Mouse (Mus musculus): Measurements from ENCODE around the gene AC124502.3. TPM values are rescaled to one million over a fixed set of nuclear protein-coding genes. Genes with fewer than 3 reads are reported as not detected.
"Not testable (repeated sequence)": the region's sequence is repeated elsewhere in the genome, so short reads cannot be mapped to it uniquely, and the experiment has no call there.

The AC124502.3 gene
- polyA plus RNA-seq, 1 experiment from 2014 or later = 3.6 TPM

GRCm38 (mm10) chr19:5082005-5082404, 43.3 kb downstream of the AC124502.3 start:
- H3K4me3 ChIP-seq = no peak overlapping the region
- H3K27me3 ChIP-seq (replicated peaks) = peaks cover 67% of the 10 kb centered on the region
- ATAC-seq (replicated peaks) = no peak
- H3K9ac ChIP-seq = no peak overlapping the region
- peaks cover 19% of the 10 kb centered on the region for H3K4me1 ChIP-seq
- H3K36me3 ChIP-seq (replicated peaks) = no peaks in the 10 kb centered on the region
- 71% methylated on average over 18 of the region's 18 CpGs for WGBS
- H3K9me3 ChIP-seq = no peaks in the 10 kb centered on the region
- H3K27ac ChIP-seq = no peak overlapping the region
- H3K4me2 ChIP-seq = no peak overlapping the region

- H3K4me2 ChIP-seq = no peak overlapping the region
- peaks cover 24% of the 10 kb centered on the region for H3K4me1 ChIP-seq
- 75% methylated on average over 24 of the region's 24 CpGs for WGBS
- no peaks in the 10 kb centered on the region for H3K9me3 ChIP-seq
- no peak overlapping the region for H3K4me3 ChIP-seq
- no peak overlapping the region for H3K9ac ChIP-seq
- H3K36me3 ChIP-seq (replicated peaks) = no peaks in the 10 kb centered on the region
- no peak for ATAC-seq (replicated peaks)
- no peak overlapping the region for H3K27ac ChIP-seq
- peaks cover 67% of the 10 kb centered on the region for H3K27me3 ChIP-seq (replicated peaks)
Measured at GRCm38 (mm10) chr19:5082596-5082995, 43.9 kb downstream of the AC124502.3 start.

GRCm38 (mm10) chr19:5083961-5084833, 45.5 kb downstream of the AC124502.3 start:
- Histone ChIP-seq H3K4me3 (peak overlapping the region; percentile 68), H3K27me3 (replicated peaks) (peaks cover 67% of the 10 kb centered on the region), H3K27ac (no peak overlapping the region), H3K4me1 (peaks cover 31% of the 10 kb centered on the region), H3K9ac (peak overlapping the region; percentile 69), H3K36me3 (replicated peaks) (no peaks in the 10 kb centered on the region), H3K4me2 (peak overlapping the region; percentile 82), H3K9me3 (no peaks in the 10 kb centered on the region)
- ATAC-seq (replicated peaks) = no peak
- whole genome bisulfite sequencing = 71% methylated on average over 3 of the region's 3 CpGs

- WGBS = 2% methylated on average over 15 of the region's 15 CpGs
- Histone ChIP-seq H3K27ac (no peak overlapping the region), H3K4me3 (peak overlapping the region; percentile 68), H3K4me1 (peaks cover 37% of the 10 kb centered on the region), H3K36me3 (replicated peaks) (0 out of 2 replicates have a peak, but pooled peaks cover 1% of the 10 kb centered on the region), H3K4me2 (peak overlapping the region; percentile 82), H3K27me3 (replicated peaks) (peaks cover 64% of the 10 kb centered on the region), H3K9ac (peak overlapping the region; percentile 69), H3K9me3 (no peaks in the 10 kb centered on the region)
- ATAC-seq (replicated peaks) = no peak
Measured at GRCm38 (mm10) chr19:5084834-5085144, 46.1 kb downstream of the AC124502.3 start.

- peak within 1 kb of the TSS; percentile 69 for H3K9ac ChIP-seq
- ATAC-seq (replicated peaks) = no peak
- WGBS = under 1% methylated on average over 69 of the region's 69 CpGs
- H3K36me3 ChIP-seq (replicated peaks) = 0 out of 2 replicates have a peak, but pooled peaks cover 3% of the 10 kb centered on the region
- peaks cover 59% of the 10 kb centered on the region for H3K27me3 ChIP-seq (replicated peaks)
- no peaks in the 10 kb centered on the region for H3K9me3 ChIP-seq
- peak within 1 kb of the TSS; percentile 68 for H3K4me3 ChIP-seq
- peak within 1 kb of the TSS; percentile 82 for H3K4me2 ChIP-seq
- H3K4me1 ChIP-seq = peaks cover 37% of the 10 kb centered on the region
- H3K27ac ChIP-seq = no peak within 1 kb of the TSS
Measured at GRCm38 (mm10) chr19:5085145-5085863, 46.6 kb downstream of the AC124502.3 start, which contains the start of gene Tmem151a. Gene Tmem151a (minus strand): TSS chr19:5085531.

GRCm38 (mm10) chr19:5086533-5086932, 47.8 kb downstream of the AC124502.3 start:
- WGBS = 56% methylated on average over 4 of the region's 4 CpGs
- H3K27ac ChIP-seq; H3K4me2 ChIP-seq; H3K36me3 ChIP-seq (replicated peaks); ATAC-seq (replicated peaks); H3K4me3 ChIP-seq; H3K9me3 ChIP-seq; H3K9ac ChIP-seq: not testable (repeated sequence)
- Histone ChIP-seq H3K27me3 (replicated peaks) (peaks cover 46% of the 10 kb centered on the region), H3K4me1 (peaks cover 37% of the 10 kb centered on the region)

- peaks cover 43% of the 10 kb centered on the region for H3K4me1 ChIP-seq
- peak within 1 kb of the TSS; percentile 86 for H3K27ac ChIP-seq
- no peaks in the 10 kb centered on the region for H3K9me3 ChIP-seq
- H3K9ac ChIP-seq = peak within 1 kb of the TSS; percentile 54
- H3K27me3 ChIP-seq (replicated peaks) = peaks cover 31% of the 10 kb centered on the region
- under 1% methylated on average over 58 of the region's 58 CpGs for WGBS
- peak within 1 kb of the TSS; percentile 71 for H3K4me3 ChIP-seq
- peak within 1 kb of the TSS; percentile 77 for H3K4me2 ChIP-seq
- ATAC-seq (replicated peaks) = peak; percentile 94
- H3K36me3 ChIP-seq (replicated peaks) = peaks cover 14% of the 10 kb centered on the region
Measured at GRCm38 (mm10) chr19:5087884-5088728, 49.4 kb downstream of the AC124502.3 start, which contains the start of gene Yif1a. Gene Yif1a (plus strand): TSS chr19:5088538.

GRCm38 (mm10) chr19:5089324-5089723, 50.6 kb downstream of the AC124502.3 start:
- H3K9ac ChIP-seq = peak overlapping the region; percentile 54
- 87% methylated on average over 4 of the region's 4 CpGs for WGBS
- H3K4me1 ChIP-seq = peaks cover 51% of the 10 kb centered on the region
- H3K4me2 ChIP-seq = peak overlapping the region; percentile 65
- H3K27me3 ChIP-seq (replicated peaks) = peaks cover 18% of the 10 kb centered on the region
- H3K9me3 ChIP-seq = no peaks in the 10 kb centered on the region
- H3K36me3 ChIP-seq (replicated peaks) = peaks cover 14% of the 10 kb centered on the region
- H3K4me3 ChIP-seq = peak overlapping the region; percentile 71
- no peak overlapping the region for H3K27ac ChIP-seq
- ATAC-seq (replicated peaks) = no peak

GRCm38 (mm10) chr19:5092083-5092482, 53.4 kb downstream of the AC124502.3 start:
- 0 out of 2 replicates have a peak overlapping the region, but pooled peaks have one; percentile 26 for H3K27ac ChIP-seq
- H3K36me3 ChIP-seq (replicated peaks) = peaks cover 14% of the 10 kb centered on the region
- peaks cover 64% of the 10 kb centered on the region for H3K4me1 ChIP-seq
- H3K4me3 ChIP-seq = no peak overlapping the region
- H3K9me3 ChIP-seq = no peaks in the 10 kb centered on the region
- 87% methylated on average over 10 of the region's 10 CpGs for WGBS
- ATAC-seq (replicated peaks) = no peak
- H3K9ac ChIP-seq = no peak overlapping the region
- no peak overlapping the region for H3K4me2 ChIP-seq
- H3K27me3 ChIP-seq (replicated peaks) = no peaks in the 10 kb centered on the region

GRCm38 (mm10) chr19:5093481-5094242, 55.0 kb downstream of the AC124502.3 start:
- H3K27me3 ChIP-seq (replicated peaks) = no peaks in the 10 kb centered on the region
- H3K27ac ChIP-seq = peak overlapping the region; percentile 99
- ATAC-seq (replicated peaks) = no peak
- peak overlapping the region; percentile 96 for H3K4me3 ChIP-seq
- peak overlapping the region; percentile 30 for H3K9ac ChIP-seq
- H3K4me2 ChIP-seq = peak overlapping the region; percentile 93
- peaks cover 62% of the 10 kb centered on the region for H3K4me1 ChIP-seq
- no peaks in the 10 kb centered on the region for H3K9me3 ChIP-seq
- peaks cover 14% of the 10 kb centered on the region for H3K36me3 ChIP-seq (replicated peaks)
- WGBS = 74% methylated on average over 12 of the region's 12 CpGs

- Histone ChIP-seq H3K9ac (peak overlapping the region; percentile 100), H3K4me3 (peak overlapping the region; percentile 96), H3K36me3 (replicated peaks) (peaks cover 14% of the 10 kb centered on the region), H3K27me3 (replicated peaks) (no peaks in the 10 kb centered on the region), H3K4me2 (peak overlapping the region; percentile 93), H3K27ac (peak overlapping the region; percentile 99), H3K4me1 (peaks cover 63% of the 10 kb centered on the region), H3K9me3 (no peaks in the 10 kb centered on the region)
- ATAC-seq (replicated peaks) = peak; percentile 68
- under 1% methylated on average over 21 of the region's 21 CpGs for WGBS
Measured at GRCm38 (mm10) chr19:5094243-5094632, 55.5 kb downstream of the AC124502.3 start.

Measured in midbrain, embryonic 15.5 days (tissue).